Mouse (Mus musculus) lung, postnatal 10 days (tissue): ENCODE measurements at regions not wholly inside any gene's neighbourhood (a gene's known extent, or its start where the extent isn't known, plus 50 kb on each side); places are given as distances from the start of the nearest gene placed in this dataset.

Experiments used
- DNase-seq: peaks from one replicate; pipeline ENCODE4 v3.0.0; 2021

- DNase-seq, result no peak
These were observed 350.0 kb downstream of the Ccser2 start for GRCm38 (mm10) chr14:36618459-36619085.

GRCm38 (mm10) chr14:36617987-36618386 lies 350.6 kb downstream of the Ccser2 start:
- DNase-seq, result no peak

GRCm38 (mm10) chr14:36614926-36615325 lies 353.7 kb downstream of the Ccser2 start:
- no peak for DNase-seq

GRCm38 (mm10) chr14:36612860-36613259 lies 355.7 kb downstream of the Ccser2 start:
- no peak for DNase-seq

- DNase-seq, result peak; percentile 3
These were observed 384.4 kb downstream of the Ccser2 start for GRCm38 (mm10) chr14:36584065-36584635.

- no peak for DNase-seq
These were observed 385.1 kb downstream of the Ccser2 start for GRCm38 (mm10) chr14:36583338-36584064.

- no peak for DNase-seq
These were observed 405.2 kb downstream of the Ccser2 start for GRCm38 (mm10) chr14:36563229-36563865.

- DNase-seq, result no peak
These were observed 431.2 kb downstream of the Ccser2 start for GRCm38 (mm10) chr14:36537402-36537801.

- DNase-seq, result no peak
These were observed 432.6 kb downstream of the 4930474N05Rik start for GRCm38 (mm10) chr14:36527310-36527709.

- no peak for DNase-seq
These were observed 430.9 kb downstream of the 4930474N05Rik start for GRCm38 (mm10) chr14:36525591-36526037.

GRCm38 (mm10) chr14:36502076-36502994 lies 407.6 kb downstream of the 4930474N05Rik start:
- no peak for DNase-seq

- DNase-seq, result no peak
These were observed 404.6 kb downstream of the 4930474N05Rik start for GRCm38 (mm10) chr14:36499323-36499722.

- no peak for DNase-seq
These were observed 390.8 kb downstream of the 4930474N05Rik start for GRCm38 (mm10) chr14:36485499-36485898.

GRCm38 (mm10) chr14:36471617-36472016 lies 376.9 kb downstream of the 4930474N05Rik start:
- no peak for DNase-seq

- no peak for DNase-seq
These were observed 375.6 kb downstream of the 4930474N05Rik start for GRCm38 (mm10) chr14:36470362-36470761.

- DNase-seq, result no peak
These were observed 358.3 kb downstream of the 4930474N05Rik start for GRCm38 (mm10) chr14:36453049-36453448.

GRCm38 (mm10) chr14:36450126-36450525 lies 355.4 kb downstream of the 4930474N05Rik start:
- DNase-seq, result no peak

- DNase-seq, result no peak
These were observed 320.0 kb downstream of the 4930474N05Rik start for GRCm38 (mm10) chr14:36414656-36415273.

GRCm38 (mm10) chr14:36414180-36414579 lies 319.5 kb downstream of the 4930474N05Rik start:
- no peak for DNase-seq
